Mouse (Mus musculus) small intestine, adult 2 months (tissue): ENCODE results near the gene Sohlh1. TPM values are rescaled to one million over a fixed set of nuclear protein-coding genes. Genes with fewer than 3 reads are reported as not detected.

Experiments used
- H3K27ac ChIP-seq: fragments of 200-500 bp; 2 replicates; pipeline ENCODE4 v1.5.1; 2012; ENCODE audit warnings: low read depth, low read length, control low read depth, inconsistent platforms; ENCODE audit not compliant: insufficient read depth
- H3K27me3 ChIP-seq: fragments of 200-500 bp; 2 replicates; pipeline ENCODE4 v1.6.1; 2012; ENCODE audit warnings: mild to moderate bottlenecking, moderate library complexity, low read length, inconsistent platforms; ENCODE audit not compliant: control insufficient read depth, insufficient read depth
- H3K36me3 ChIP-seq: fragments of 200-500 bp; 2 replicates; pipeline ENCODE4 v1.6.1; 2012; ENCODE audit warnings: mild to moderate bottlenecking, low read length, control low read depth, inconsistent platforms; ENCODE audit not compliant: control insufficient read depth, insufficient read depth
- H3K4me1 ChIP-seq: fragments of 200-500 bp; 2 replicates; pipeline ENCODE4 v1.6.1; 2012; ENCODE audit warnings: low read length, inconsistent platforms, mixed read lengths; ENCODE audit not compliant: control insufficient read depth, insufficient read depth, insufficient read length
- H3K4me3 ChIP-seq: fragments of 200-500 bp; 2 replicates; pipeline ENCODE4 v1.5.1; 2012; ENCODE audit warnings: low read depth, mild to moderate bottlenecking, control low read depth, inconsistent platforms, low read length, moderate library complexity
- CTCF ChIP-seq: fragments of 200-500 bp; IDR thresholded peaks from 2 replicates; pipeline ENCODE4 v1.5.1; 2012; ENCODE audit warnings: low read depth, mild to moderate bottlenecking, control low read depth, inconsistent platforms, low read length, moderate library complexity, mixed read lengths; ENCODE audit not compliant: insufficient replicate concordance, insufficient read length; ENCODE audit errors: extremely low read depth
- POLR2A ChIP-seq: fragments of 200-500 bp; IDR thresholded peaks from 2 replicates; pipeline ENCODE4 v1.6.1; 2012; ENCODE audit warnings: low read depth, mild to moderate bottlenecking, control low read depth, inconsistent platforms, low read length, moderate library complexity
- WGBS: fragments of 180-500 bp; shearing (Covaris S2); methylation state at CpG from one replicate; pipeline ENCODE4 v1.1.7; 2018; 5-methylcytosine and 5-hydroxymethylcytosine counted together
- polyA plus RNA-seq: library from polyadenylated mRNA; depleted of rRNA; stranded (reverse); fragments of >200 nt; gene quantifications from 2 replicates; pipeline ENCODE4 v1.2.3, GENCODE M21; 2012

Gene Sohlh1
- polyA plus RNA-seq, 1 experiment = not detected

- 6% methylated on average over 49 of the region's 49 CpGs for WGBS
- Histone ChIP-seq H3K27ac (no peak overlapping the region), H3K4me3 (no peak overlapping the region; the same call in 1 of the 2 replicates)
Measured at GRCm38 (mm10) chr2:25877736-25878268, 30.8 kb upstream of the Sohlh1 start.

GRCm38 (mm10) chr2:25877250-25877735 is 30.2 kb upstream of the Sohlh1 start:
- no peak overlapping the region for H3K27ac ChIP-seq
- H3K4me3 ChIP-seq = no peak overlapping the region
- 0 out of 2 replicates have a peak, but pooled peaks cover 6% of the 10 kb centered on the region for H3K27me3 ChIP-seq
- no peaks in the 10 kb centered on the region for H3K4me1 ChIP-seq
- H3K36me3 ChIP-seq = no peaks in the 10 kb centered on the region
- TF ChIP-seq POLR2A (no peak), CTCF (no peak)
- WGBS = 26% methylated on average over 7 of the region's 7 CpGs

More at GRCm38 (mm10) chr2:25877736-25878268, 30.8 kb upstream of the Sohlh1 start:
- TF ChIP-seq POLR2A = no peak
- no peak for TF ChIP-seq CTCF
- 0 out of 2 replicates have a peak, but pooled peaks cover 6% of the 10 kb centered on the region for H3K27me3 ChIP-seq
- H3K4me1 ChIP-seq = no peaks in the 10 kb centered on the region
- H3K36me3 ChIP-seq = no peaks in the 10 kb centered on the region

DNA sequence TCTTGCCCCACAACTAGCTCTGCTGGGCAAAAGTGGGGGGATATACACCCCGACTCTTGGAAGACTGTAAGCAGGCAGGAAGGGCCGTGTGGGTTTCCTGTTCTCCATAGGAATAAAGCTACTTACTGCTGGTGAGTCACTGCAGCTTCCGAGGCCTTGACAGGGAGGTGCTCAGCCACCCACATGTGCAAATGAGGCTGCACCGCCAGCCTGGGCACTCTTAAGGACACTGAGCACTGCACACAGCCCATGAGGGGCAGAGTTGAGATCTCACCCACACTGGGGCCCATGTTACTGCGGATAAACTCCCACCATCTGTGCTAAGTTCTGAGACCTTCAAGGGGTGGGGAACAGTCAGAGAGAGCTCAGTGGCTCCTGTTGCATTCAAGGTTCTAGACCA is 19.6 kb upstream of the Sohlh1 start:
- no peak overlapping the region for H3K4me3 ChIP-seq
- WGBS = 54% methylated on average over 5 of the region's 5 CpGs
- peaks cover 3% of the 10 kb centered on the region; the same call in 1 of the 2 replicates for H3K4me1 ChIP-seq
- TF ChIP-seq POLR2A = no peak
- no peak for TF ChIP-seq CTCF
- no peak overlapping the region for H3K27ac ChIP-seq
- H3K36me3 ChIP-seq = no peaks in the 10 kb centered on the region
- peaks cover 9% of the 10 kb centered on the region for H3K27me3 ChIP-seq

- Histone ChIP-seq H3K4me3 (no peak overlapping the region), H3K4me1 (peaks cover 3% of the 10 kb centered on the region; the same call in 1 of the 2 replicates), H3K36me3 (no peaks in the 10 kb centered on the region), H3K27me3 (peaks cover 9% of the 10 kb centered on the region), H3K27ac (no peak overlapping the region)
- WGBS = 21% methylated on average over 4 of the region's 4 CpGs
- TF ChIP-seq POLR2A (no peak), CTCF (no peak)
Measured at GRCm38 (mm10) chr2:25865412-25865811, 18.4 kb upstream of the Sohlh1 start.

- Histone ChIP-seq H3K36me3 (no peaks in the 10 kb centered on the region), H3K27ac (no peak overlapping the region), H3K4me3 (no peak overlapping the region), H3K27me3 (peaks cover 9% of the 10 kb centered on the region), H3K4me1 (peaks cover 3% of the 10 kb centered on the region; the same call in 1 of the 2 replicates)
- TF ChIP-seq CTCF (no peak), POLR2A (no peak)
- 5% methylated on average over 18 of the region's 18 CpGs for whole genome bisulfite sequencing
Measured at GRCm38 (mm10) chr2:25864230-25864629, 17.2 kb upstream of the Sohlh1 start.

- WGBS = 3% methylated on average over 51 of the region's 53 CpGs
- Histone ChIP-seq H3K27me3 (peaks cover 9% of the 10 kb centered on the region), H3K4me1 (peaks cover 3% of the 10 kb centered on the region; the same call in 1 of the 2 replicates), H3K36me3 (no peaks in the 10 kb centered on the region), H3K27ac (no peak within 1 kb of the TSS), H3K4me3 (peak within 1 kb of the TSS; percentile 37)
- TF ChIP-seq CTCF (no peak), POLR2A (no peak)
Measured at GRCm38 (mm10) chr2:25863337-25864131, 16.5 kb upstream of the Sohlh1 start, which contains the start of gene Kcnt1. TSS of gene Kcnt1 (plus strand) at chr2:25863734.

GRCm38 (mm10) chr2:25862696-25863270 is 15.7 kb upstream of the Sohlh1 start:
- Histone ChIP-seq H3K27me3 (peaks cover 9% of the 10 kb centered on the region), H3K4me1 (peaks cover 3% of the 10 kb centered on the region; the same call in 1 of the 2 replicates), H3K4me3 (no peak overlapping the region), H3K27ac (no peak overlapping the region), H3K36me3 (no peaks in the 10 kb centered on the region)
- no peak for TF ChIP-seq POLR2A
- no peak for TF ChIP-seq CTCF
- WGBS = 45% methylated on average over 5 of the region's 5 CpGs
